Comparison of ENCODE assay signal across 17 mouse cellular contexts in genomic region chr14:109663503-109664039, GRCm38 (mm10).
"Had no signal": no experiment of that assay in that cellular context is flagged by ENCODE, and none has a peak within 500 bp of the region (broad histone marks: within the 10 kb centered on the region; RNA-seq: fewer than 3 reads in every experiment).

No protein-coding gene starts in this region.

- DNase-seq: kidney, adult 9 months; kidney, postnatal 14 days; kidney, postnatal 4 days; left cerebral cortex, postnatal 4 days; liver, postnatal 0 days; lung, embryonic 14.5 days; thymus, adult 18-20 months; thymus, postnatal 36 days had no signal

- H3K27me3 ChIP-seq: limb, embryonic 12.5 days; limb, embryonic 15.5 days; midbrain, embryonic 13.5 days; neural tube, embryonic 12.5 days had no signal

- H3K36me3 ChIP-seq: limb, embryonic 12.5 days; limb, embryonic 15.5 days; midbrain, embryonic 13.5 days; neural tube, embryonic 12.5 days had no signal

- H3K4me2 ChIP-seq: limb, embryonic 12.5 days; limb, embryonic 15.5 days; liver, embryonic 11.5 days; lung, embryonic 14.5 days; midbrain, embryonic 13.5 days; neural tube, embryonic 12.5 days had no signal

- H3K9me3 ChIP-seq: limb, embryonic 12.5 days; limb, embryonic 15.5 days; midbrain, embryonic 13.5 days; neural tube, embryonic 12.5 days had no signal

- H3K27ac ChIP-seq: limb, embryonic 12.5 days; limb, embryonic 15.5 days; liver, embryonic 14.5 days; macrophage; midbrain, embryonic 13.5 days; neural tube, embryonic 12.5 days had no signal

- H3K9ac ChIP-seq: limb, embryonic 12.5 days; limb, embryonic 15.5 days; liver, embryonic 14.5 days; liver, postnatal 0 days; lung, embryonic 14.5 days; midbrain, embryonic 13.5 days; neural tube, embryonic 12.5 days had no signal

- H3K4me1 ChIP-seq: limb, embryonic 12.5 days; limb, embryonic 15.5 days; midbrain, embryonic 13.5 days; neural tube, embryonic 12.5 days had no signal

- ATAC-seq: liver, postnatal 0 days; lung, postnatal 0 days; midbrain, embryonic 13.5 days; midbrain, embryonic 16.5 days had no signal

- H3K4me3 ChIP-seq: limb, embryonic 12.5 days; limb, embryonic 15.5 days; midbrain, embryonic 13.5 days; neural tube, embryonic 12.5 days had no signal
